Mouse (Mus musculus): ENCODE measurements at regions not wholly inside any gene's neighbourhood (a gene's known extent, or its start where the extent isn't known, plus 50 kb on each side); places are given as distances from the start of the nearest gene placed in this dataset.

GRCm38 (mm10) chr10:109479941-109480340 is 469.2 kb upstream of the Syt1 start:
- DNase-seq = peak; percentile 13 to 29

- DNase-seq = no peak
Observed at GRCm38 (mm10) chr10:109466516-109466915, 455.7 kb upstream of the Syt1 start.

GRCm38 (mm10) chr10:109431112-109431511 is 420.3 kb upstream of the Syt1 start:
- DNase-seq = peak in 1 of 2 experiments; percentile 11

- DNase-seq = no peak
Observed at GRCm38 (mm10) chr10:109427878-109428277, 417.1 kb upstream of the Syt1 start.

- DNase-seq = no peak
Observed at GRCm38 (mm10) chr10:109407011-109407410, 396.2 kb upstream of the Syt1 start.

- no peak for DNase-seq
Observed at GRCm38 (mm10) chr10:109405116-109405685, 394.4 kb upstream of the Syt1 start.

GRCm38 (mm10) chr10:109383758-109384157 is 373.0 kb upstream of the Syt1 start:
- peak in 1 of 2 experiments; percentile 3 for DNase-seq

GRCm38 (mm10) chr10:109378846-109379245 is 368.1 kb upstream of the Syt1 start:
- DNase-seq = no peak

- no peak for DNase-seq
Observed at GRCm38 (mm10) chr10:109360161-109360560, 349.4 kb upstream of the Syt1 start.

- no peak for DNase-seq
Observed at GRCm38 (mm10) chr10:109358812-109359211, 348.0 kb upstream of the Syt1 start.

- no peak for DNase-seq
Observed at GRCm38 (mm10) chr10:109332846-109333386, 322.1 kb upstream of the Syt1 start.

GRCm38 (mm10) chr10:109309286-109309685 is 298.5 kb upstream of the Syt1 start:
- DNase-seq = no peak

- DNase-seq = no peak
Observed at GRCm38 (mm10) chr10:109300199-109300598, 289.4 kb upstream of the Syt1 start.

- no peak for DNase-seq
Observed at GRCm38 (mm10) chr10:109299785-109300184, 289.0 kb upstream of the Syt1 start.

- DNase-seq = no peak
Observed at GRCm38 (mm10) chr10:109283348-109283747, 272.6 kb upstream of the Syt1 start.

- DNase-seq = no peak
Observed at GRCm38 (mm10) chr10:109249781-109250180, 239.0 kb upstream of the Syt1 start.

GRCm38 (mm10) chr10:109246328-109246727 is 235.5 kb upstream of the Syt1 start:
- peak; percentile 83 to 87 for DNase-seq

GRCm38 (mm10) chr10:109237026-109237425 is 226.2 kb upstream of the Syt1 start:
- no peak for DNase-seq

- DNase-seq = peak; percentile 53 to 65
Observed at GRCm38 (mm10) chr10:109226989-109227388, 216.2 kb upstream of the Syt1 start.

- peak; percentile 13 to 65 for DNase-seq
Observed at GRCm38 (mm10) chr10:109188761-109189503, 178.2 kb upstream of the Syt1 start.

- peak in 1 of 2 experiments; percentile 19 for DNase-seq
Observed at GRCm38 (mm10) chr10:109188252-109188651, 177.5 kb upstream of the Syt1 start.

GRCm38 (mm10) chr10:109185243-109185642 is 174.5 kb upstream of the Syt1 start:
- no peak for DNase-seq

GRCm38 (mm10) chr10:109180527-109180926 is 169.7 kb upstream of the Syt1 start:
- DNase-seq = no peak

GRCm38 (mm10) chr10:109160730-109161129 is 149.9 kb upstream of the Syt1 start:
- DNase-seq = no peak

All from cerebellum, postnatal 36 days (tissue).